Mouse (Mus musculus): ENCODE data around the gene Ldlr.

Ldlr gene

DNA sequence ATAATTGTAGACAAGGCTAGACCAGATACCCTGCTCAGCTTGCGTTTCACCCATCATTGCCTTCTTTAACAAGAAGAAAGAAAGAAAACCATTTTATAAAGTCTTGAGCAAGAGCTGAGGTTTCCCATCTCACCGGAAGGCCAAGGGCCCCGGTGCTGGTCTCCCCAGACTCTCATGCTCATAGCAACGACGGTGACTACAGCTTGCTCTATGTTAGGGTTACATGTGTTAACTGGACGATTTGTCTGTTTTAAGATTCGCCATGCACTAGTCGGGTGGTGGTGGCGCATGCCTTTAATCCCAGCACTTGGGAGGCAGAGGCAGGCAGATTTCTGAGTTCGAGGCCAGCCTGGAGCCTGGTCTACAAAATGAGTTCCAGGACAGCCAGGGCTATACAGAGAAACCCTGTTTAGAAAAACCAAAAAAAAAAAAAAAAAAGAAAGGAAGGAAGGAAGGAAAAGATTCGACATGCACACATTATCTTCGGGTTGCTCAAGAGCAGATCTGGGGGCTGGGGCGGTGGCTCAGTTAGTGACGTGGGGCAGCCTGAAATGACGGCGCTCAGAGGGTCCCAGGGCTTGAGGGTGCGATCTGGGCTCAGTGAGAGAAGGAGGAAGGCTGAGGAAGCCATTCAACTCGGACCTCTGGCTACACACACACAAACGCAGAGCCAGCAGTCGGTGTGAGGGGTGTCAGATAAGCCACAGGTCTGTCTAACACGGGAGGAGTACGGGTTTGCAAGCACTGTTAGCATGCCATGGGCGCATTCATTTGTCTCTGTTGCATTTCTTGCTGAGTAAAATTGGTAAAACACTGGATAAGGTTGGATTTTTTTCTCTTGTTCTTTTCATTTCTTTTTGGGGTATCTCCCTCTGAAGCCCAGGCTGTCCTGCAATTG is 2.2 kb downstream of the Ldlr start:
- DNase-seq (ENCODE audit: low read depth, low spot score): no peak

GRCm38 (mm10) chr9:21726218-21726975 is 3.1 kb downstream of the Ldlr start:
- DNase-seq (ENCODE audit: low read depth, low spot score): no peak

DNA sequence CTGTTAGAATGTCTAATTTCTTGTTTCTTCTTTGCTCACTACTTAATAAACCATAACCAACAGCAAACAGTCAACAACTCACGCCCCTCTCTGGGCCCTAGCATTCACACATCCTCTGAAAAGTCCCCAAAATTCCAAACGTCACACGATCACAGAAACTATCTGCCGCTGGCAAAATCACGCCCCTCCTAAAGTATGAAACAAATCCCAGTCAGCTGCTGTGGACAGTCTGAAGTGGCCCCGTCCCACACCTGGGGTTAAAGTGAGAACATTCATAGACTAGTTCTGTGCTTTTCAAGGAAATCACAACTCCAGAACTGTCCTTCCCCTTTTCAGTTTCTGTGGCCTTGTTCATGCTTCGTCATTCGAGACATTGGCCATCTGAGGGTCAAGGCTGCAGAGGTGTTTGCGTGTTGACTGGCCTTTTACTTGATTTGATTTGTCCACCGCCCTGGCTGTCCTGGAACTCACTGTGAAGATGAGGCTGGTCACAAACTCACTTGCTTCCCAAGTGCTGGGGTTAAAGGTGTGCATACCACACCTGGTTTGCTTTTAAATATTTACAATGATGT is 5.1 kb downstream of the Ldlr start:
- DNase-seq (ENCODE audit: low read depth, low spot score): no peak

GRCm38 (mm10) chr9:21729264-21729663 is 6.0 kb downstream of the Ldlr start:
- DNase-seq (ENCODE audit: low read depth, low spot score): no peak

DNA sequence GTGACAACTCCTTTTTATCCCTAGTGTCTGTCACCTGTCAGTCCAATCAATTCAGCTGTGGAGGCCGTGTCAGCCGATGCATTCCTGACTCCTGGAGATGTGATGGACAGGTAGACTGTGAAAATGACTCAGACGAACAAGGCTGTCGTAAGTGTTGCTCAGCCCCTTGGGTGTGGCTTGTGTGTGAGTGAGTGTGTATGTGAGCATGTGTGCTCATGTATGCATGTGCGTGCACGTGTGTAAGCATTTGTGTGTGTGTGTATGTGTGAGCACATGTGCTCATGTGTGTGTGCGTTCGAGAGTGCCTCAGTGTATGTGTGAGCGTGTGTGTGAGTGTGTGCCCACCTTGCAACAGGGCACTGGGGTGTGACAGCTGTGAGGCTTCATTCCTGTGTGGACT is 9.0 kb downstream of the Ldlr start:
- no peak for DNase-seq (ENCODE audit: low read depth, low spot score)

- no peak for DNase-seq (ENCODE audit: low read depth, low spot score)
Observed at GRCm38 (mm10) chr9:21733446-21733845, 10.2 kb downstream of the Ldlr start.

DNA sequence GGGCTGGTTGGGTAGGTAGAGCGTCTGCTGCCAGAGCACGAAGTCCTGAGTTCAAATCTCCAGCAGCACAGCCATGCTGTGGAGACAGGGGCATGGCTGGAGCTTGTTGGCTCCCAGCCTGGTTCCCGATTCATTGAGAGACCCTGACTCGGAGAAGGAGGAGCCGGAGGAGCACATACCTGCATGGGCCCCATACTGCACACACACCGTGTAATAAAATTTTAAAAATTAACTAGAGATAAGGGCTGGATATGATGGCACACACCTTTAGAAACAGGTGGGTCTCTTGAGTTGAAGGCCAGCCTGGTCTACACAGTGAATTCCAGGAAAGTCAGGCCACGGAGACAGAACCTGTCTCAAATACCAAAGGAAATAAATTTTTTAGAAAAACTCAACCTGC is 10.7 kb downstream of the Ldlr start:
- DNase-seq (ENCODE audit: low read depth, low spot score): no peak

DNA sequence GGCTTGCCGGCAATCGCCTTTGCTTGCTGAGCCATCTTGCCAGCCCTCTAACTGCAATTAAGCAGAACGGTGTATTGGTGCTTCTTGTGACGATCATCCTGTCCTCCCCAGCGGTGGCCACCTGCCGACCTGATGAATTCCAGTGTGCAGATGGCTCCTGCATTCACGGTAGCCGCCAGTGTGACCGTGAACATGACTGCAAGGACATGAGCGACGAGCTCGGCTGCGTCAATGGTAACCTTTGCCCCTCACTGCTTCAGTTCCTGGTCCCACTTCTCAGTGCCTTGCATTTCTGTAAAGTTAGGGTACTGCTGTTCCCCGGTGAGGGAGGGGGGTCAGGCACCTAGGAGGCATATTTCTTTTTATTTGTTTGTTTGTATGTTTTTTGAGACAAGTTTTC is 11.8 kb downstream of the Ldlr start:
- DNase-seq (ENCODE audit: low read depth, low spot score): no peak

DNA sequence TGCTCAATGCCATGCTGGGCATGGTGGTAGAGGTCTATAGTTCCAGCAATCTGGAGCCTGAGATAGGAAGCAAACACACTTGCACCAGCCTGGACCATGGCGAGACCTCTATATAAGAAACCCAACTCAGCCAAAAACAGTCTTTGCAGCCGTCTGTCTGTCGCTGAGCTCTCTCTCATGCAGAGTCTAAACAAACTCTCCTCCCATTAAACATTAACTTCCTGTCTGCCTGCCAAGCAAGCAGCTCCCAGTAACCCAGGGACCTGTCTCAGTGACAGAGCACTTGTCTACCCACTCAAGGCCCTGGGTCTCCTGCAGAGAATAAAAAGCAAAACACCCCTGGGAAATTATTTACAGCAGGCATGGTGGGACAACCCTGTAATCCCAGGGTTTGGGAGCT is 13.3 kb downstream of the Ldlr start:
- DNase-seq (ENCODE audit: low read depth, low spot score): no peak

GRCm38 (mm10) chr9:21737188-21737587 is 13.9 kb downstream of the Ldlr start:
- no peak for DNase-seq (ENCODE audit: low read depth, low spot score)

GRCm38 (mm10) chr9:21738776-21739175 is 15.5 kb downstream of the Ldlr start:
- no peak for DNase-seq (ENCODE audit: low read depth, low spot score)

DNA sequence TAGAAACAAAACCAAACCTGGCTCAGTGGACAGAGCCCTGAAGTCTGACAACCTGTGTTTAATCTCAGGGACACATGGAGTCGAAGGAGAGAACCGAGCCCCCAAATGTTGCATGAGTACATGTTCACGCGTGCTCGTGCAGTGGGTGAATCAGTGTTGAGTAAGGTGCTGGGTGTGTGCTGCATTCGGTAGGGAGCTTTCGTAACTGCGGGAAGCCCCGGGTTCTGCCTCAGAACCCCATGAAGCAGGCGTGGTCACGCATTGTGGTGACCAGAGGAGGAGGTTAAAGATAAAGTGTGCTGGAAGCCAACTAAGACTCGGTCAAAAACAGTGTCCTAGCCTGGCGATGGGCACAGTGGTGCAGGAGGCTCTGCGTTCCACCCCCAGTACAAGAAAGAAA is 17.1 kb downstream of the Ldlr start:
- no peak for DNase-seq (ENCODE audit: low read depth, low spot score)

DNA sequence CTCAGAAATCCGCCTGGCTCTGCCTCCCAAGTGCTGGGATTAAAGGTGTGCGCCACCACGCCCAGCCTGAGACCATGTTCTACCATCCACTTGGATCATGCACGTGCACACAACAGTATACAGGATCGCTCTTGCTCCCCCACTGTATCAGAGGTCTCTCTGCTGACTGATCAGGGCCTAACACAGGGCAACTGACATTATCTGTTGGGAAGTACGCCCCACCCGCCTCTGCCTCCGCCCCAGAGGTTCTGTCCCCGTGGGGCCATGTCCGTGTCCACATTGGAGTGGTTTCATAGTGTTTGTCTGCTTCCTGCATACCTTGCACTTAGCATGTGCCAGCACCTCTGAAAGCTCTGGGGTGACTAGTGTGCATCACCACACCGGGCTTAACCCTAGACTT is 18.2 kb downstream of the Ldlr start:
- DNase-seq (ENCODE audit: low read depth, low spot score): no peak

GRCm38 (mm10) chr9:21747238-21747774 is 24.0 kb downstream of the Ldlr start:
- no peak for DNase-seq (ENCODE audit: low read depth, low spot score)

GRCm38 (mm10) chr9:21748033-21748432 is 24.8 kb downstream of the Ldlr start:
- DNase-seq (ENCODE audit: low read depth, low spot score): no peak

DNA sequence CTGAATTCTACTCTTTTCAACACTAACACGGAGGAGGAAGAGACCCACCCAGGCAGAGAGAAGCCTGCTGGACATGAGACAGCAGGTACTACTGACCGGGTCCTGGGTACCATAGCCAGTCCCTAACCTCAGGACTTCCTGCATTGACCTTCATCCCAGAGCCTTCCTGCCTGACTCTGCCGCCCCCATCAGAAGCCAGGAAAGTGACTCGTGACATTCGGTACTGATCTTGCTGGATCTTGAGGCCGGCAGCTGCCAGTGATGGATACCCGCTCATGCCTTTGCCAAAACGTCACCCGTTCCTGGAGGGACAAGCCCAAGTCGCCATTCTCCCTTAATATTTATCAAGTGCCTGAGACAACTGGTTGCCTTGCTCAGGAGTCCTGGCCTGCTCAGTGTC is 25.2 kb downstream of the Ldlr start:
- no peak for DNase-seq (ENCODE audit: low read depth, low spot score)

DNA sequence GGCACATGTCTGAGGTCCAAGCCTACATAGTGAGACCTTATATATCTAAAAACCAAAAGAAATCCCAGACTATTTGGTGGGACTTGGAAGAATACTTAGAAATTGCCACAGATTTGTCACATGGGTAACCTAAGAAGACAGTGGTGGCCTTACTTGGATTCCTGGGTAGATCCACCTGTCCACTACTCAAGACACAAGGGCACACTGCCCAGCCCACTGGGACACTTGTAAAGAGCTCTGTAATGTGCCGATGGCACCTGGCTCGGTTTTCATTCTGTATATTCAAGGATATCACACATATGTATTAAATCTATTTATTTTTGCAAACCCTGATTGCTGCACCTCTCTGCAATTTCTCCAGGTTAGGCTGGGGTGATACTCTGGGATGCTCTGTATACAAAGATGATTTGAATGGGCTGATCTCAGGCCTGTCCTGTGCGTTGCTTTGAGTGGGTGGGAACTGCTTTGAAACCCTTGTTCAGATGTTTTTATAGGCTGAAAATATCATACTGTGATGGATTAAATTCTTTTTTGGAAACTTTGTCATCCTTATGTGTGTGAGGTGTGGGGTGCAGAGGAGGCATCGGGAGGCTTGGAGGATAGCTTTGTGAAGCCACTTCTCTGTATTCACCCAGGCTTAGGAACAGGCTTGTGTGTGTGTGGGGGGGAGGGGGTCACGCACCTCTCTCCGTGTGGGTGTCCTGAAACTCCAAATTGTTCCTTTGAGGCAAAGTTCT is 26.3 kb downstream of the Ldlr start:
- DNase-seq (ENCODE audit: low read depth, low spot score): no peak

DNA sequence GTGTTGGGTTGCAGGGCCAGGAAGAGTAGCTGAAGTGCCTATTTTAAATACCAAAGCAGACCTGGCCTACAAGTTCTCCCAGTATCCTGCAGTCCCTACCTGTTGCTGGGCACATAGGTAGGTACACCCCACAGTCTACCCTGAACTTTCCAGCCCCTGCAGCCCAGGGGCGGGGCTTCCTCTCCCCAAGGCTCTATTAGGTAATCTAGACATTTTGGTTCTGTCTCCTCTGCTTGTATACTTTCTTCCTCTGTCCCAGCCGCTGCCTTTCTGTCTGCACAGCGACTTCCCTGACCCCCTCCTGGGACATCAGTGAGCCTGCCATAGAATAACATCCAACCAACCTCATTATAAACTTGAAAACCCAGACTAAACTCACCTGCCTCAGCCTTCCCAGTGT is 27.1 kb downstream of the Ldlr start:
- no peak for DNase-seq (ENCODE audit: low read depth, low spot score)

DNA sequence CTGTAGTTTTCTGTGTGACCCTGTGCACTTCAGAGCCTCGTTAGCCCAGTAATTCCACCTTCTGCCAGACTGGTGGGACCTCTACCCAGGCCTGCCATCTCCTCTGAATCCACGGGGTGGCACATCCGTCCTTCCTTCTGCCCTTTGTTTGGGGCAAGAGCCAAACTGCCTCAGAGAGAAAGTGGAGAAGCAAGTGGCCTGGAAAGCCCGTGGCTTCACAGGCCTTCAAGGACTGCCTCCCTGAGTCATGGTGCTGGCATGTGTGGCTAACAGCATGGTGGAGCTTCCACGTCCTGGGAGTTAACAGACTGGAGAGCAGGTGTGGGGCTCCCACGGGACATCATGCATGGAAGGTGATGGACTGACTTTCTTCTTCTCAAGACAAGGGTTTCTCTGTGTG is 28.1 kb downstream of the Ldlr start:
- no peak for DNase-seq (ENCODE audit: low read depth, low spot score)

DNA sequence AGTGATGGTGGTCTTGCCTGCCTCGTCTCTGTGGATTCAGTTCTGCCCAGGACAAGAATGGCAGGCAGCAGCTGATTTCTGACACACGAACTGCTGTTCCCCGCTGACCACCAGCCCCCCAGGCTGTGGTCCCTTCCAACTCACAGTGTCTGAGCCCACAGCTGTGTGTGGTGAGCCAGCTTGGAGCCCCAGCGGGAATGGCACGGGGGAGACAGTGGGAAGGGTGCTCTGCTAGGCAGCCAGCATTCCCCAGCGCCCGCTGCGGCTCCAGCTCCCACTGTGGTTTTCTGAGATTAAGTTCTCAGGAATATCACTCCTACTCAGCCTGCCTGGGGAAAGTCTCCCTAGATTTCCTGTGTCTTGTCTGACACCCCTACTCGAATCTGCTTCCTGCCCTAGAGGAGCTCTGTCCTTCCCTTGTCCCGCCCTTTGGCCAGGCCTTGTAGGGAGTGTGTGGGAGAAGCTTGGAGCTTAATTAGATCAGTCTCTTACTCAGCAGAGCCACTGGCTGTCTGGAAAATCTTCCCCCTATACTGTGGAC is 29.0 kb downstream of the Ldlr start:
- DNase-seq (ENCODE audit: low read depth, low spot score): no peak

GRCm38 (mm10) chr9:21754003-21754402 is 30.7 kb downstream of the Ldlr start:
- DNase-seq (ENCODE audit: low read depth, low spot score): no peak
